Mouse (Mus musculus) gonadal fat pad, adult 2 months (tissue): Measurements from ENCODE around the gene Rnf207. TPM values are rescaled to one million over a fixed set of nuclear protein-coding genes. Genes with fewer than 3 reads are reported as not detected.

Experiments
- DNase-seq: peaks from one replicate; pipeline ENCODE4 v3.0.0-alpha.2; 2012; ENCODE audit warnings: low read depth
- polyA plus RNA-seq: library from polyadenylated mRNA; depleted of rRNA; stranded (reverse); fragments of >200 nt; gene quantifications from 2 replicates; pipeline ENCODE4 v1.2.3, GENCODE M21; 2012

Rnf207 gene
- polyA plus RNA-seq, 1 experiment: 6.1 TPM

GRCm38 (mm10) chr4:152295916-152296315 lies 22.9 kb downstream of the Rnf207 start:
- no peak for DNase-seq

- no peak for DNase-seq
Measured at GRCm38 (mm10) chr4:152294188-152294929, 24.4 kb downstream of the Rnf207 start.

- DNase-seq: no peak
Measured at GRCm38 (mm10) chr4:152292102-152292765, 26.6 kb downstream of the Rnf207 start.

- no peak for DNase-seq
Measured at GRCm38 (mm10) chr4:152291562-152291961, 27.2 kb downstream of the Rnf207 start, which contains the start of gene Hes3. Hes3 (minus strand) TSS chr4:152291662.

- DNase-seq: no peak
Measured at GRCm38 (mm10) chr4:152290991-152291390, 27.8 kb downstream of the Rnf207 start.

- no peak for DNase-seq
Measured at GRCm38 (mm10) chr4:152290385-152290784, 28.4 kb downstream of the Rnf207 start.

GRCm38 (mm10) chr4:152288398-152288945 lies 30.3 kb downstream of the Rnf207 start:
- no peak for DNase-seq

GRCm38 (mm10) chr4:152287317-152288120 lies 31.3 kb downstream of the Rnf207 start:
- DNase-seq: no peak

- no peak for DNase-seq
Measured at GRCm38 (mm10) chr4:152286887-152287286, 31.9 kb downstream of the Rnf207 start.

- no peak for DNase-seq
Measured at GRCm38 (mm10) chr4:152286183-152286582, 32.6 kb downstream of the Rnf207 start.

GRCm38 (mm10) chr4:152285505-152285904 lies 33.3 kb downstream of the Rnf207 start:
- DNase-seq: no peak

- no peak for DNase-seq
Measured at GRCm38 (mm10) chr4:152283186-152283950, 35.4 kb downstream of the Rnf207 start.

- DNase-seq: no peak
Measured at GRCm38 (mm10) chr4:152282721-152283120, 36.1 kb downstream of the Rnf207 start.

- no peak for DNase-seq
Measured at GRCm38 (mm10) chr4:152281601-152282000, 37.2 kb downstream of the Rnf207 start.

GRCm38 (mm10) chr4:152278986-152279385 lies 39.8 kb downstream of the Rnf207 start:
- no peak for DNase-seq

GRCm38 (mm10) chr4:152277916-152278315 lies 40.9 kb downstream of the Rnf207 start:
- DNase-seq: no peak

- no peak for DNase-seq
Measured at GRCm38 (mm10) chr4:152276389-152277347, 42.1 kb downstream of the Rnf207 start.

- no peak for DNase-seq
Measured at GRCm38 (mm10) chr4:152274681-152275131, 44.1 kb downstream of the Rnf207 start.

GRCm38 (mm10) chr4:152273621-152274236 lies 45.1 kb downstream of the Rnf207 start, which contains the start of gene Gpr153:
Gpr153 (plus strand) TSS chr4:152274232.
- DNase-seq: no peak
